Mouse (Mus musculus): ENCODE results near the gene Tsga10ip.
"Not testable (repeated sequence)": the region's sequence is repeated elsewhere in the genome, so short reads cannot be mapped to it uniquely, and the experiment has no call there.

DNA sequence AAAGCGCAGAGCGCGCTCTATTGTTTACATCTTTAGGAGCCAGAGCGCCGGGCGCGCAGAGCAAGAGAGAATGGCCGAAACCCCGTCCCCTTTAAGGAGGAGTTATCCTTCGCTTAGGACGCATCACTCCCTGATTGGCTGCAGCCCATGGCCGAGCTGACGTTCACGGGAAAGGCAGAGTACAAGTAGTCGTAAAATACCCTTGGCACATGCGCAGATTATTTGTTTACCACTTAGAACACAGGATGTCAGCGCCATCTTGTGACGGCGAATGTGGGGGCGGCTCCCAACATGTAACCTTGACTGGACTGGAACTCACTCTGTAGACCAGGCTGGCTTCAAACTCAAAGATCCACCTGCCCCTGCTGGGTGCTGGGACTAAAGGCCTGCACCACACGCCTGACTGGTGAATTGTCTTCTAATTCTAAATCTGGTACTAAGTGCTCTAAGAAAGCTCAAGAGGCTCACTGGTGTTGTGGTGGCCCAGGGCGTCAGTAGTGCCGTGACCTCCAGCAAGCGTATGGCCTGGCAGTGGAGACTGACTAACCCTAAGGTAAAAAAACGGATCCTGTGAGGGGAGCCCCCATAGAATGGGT lies 4.3 kb upstream of the Tsga10ip start:
- TF ChIP-seq CHD2 (IDR thresholded peaks at IDR 0.05; ENCODE audit: low read length); E2F4 (IDR thresholded peaks at IDR 0.05; ENCODE audit: insufficient replicate concordance, low read depth, low read length): not testable (repeated sequence)

Measured in CH12.LX (cell line).